Mouse (Mus musculus) liver, embryonic 11.5 days (tissue): ENCODE results near the gene Spp1. TPM values are rescaled to one million over a fixed set of nuclear protein-coding genes. Genes with fewer than 3 reads are reported as not detected.

Experiments
- ATAC-seq: fragments of 200-750 bp; cut with Nextera tagmentation; replicated peaks from 2 replicates; pipeline ENCODE4 v1.8.0; 2017; ENCODE audit warnings: moderate number of reproducible peaks, mild to moderate bottlenecking, moderate TSS enrichment, moderate library complexity; ENCODE audit not compliant: low FRiP score
- DNase-seq: peaks from one replicate; pipeline ENCODE4 v3.0.0-alpha.2; 2017; ENCODE audit warnings: low spot score
- H3K27ac ChIP-seq: fragments of 300-500 bp; sonication (generic); 2 replicates; pipeline ENCODE4 v1.5.1; 2014; ENCODE audit warnings: mild to moderate bottlenecking, low read depth, low read length, control low read depth
- H3K27me3 ChIP-seq: fragments of 300-500 bp; sonication (generic); replicated peaks from 2 replicates; pipeline ENCODE4 v1.6.1; 2014; ENCODE audit warnings: low read length, mixed read lengths; ENCODE audit not compliant: control insufficient read depth, insufficient read depth
- H3K36me3 ChIP-seq: fragments of 300-500 bp; sonication (generic); 2 replicates; pipeline ENCODE4 v1.6.1; 2014; ENCODE audit warnings: mild to moderate bottlenecking, low read length, moderate library complexity, mixed read lengths; ENCODE audit not compliant: control insufficient read depth, insufficient read depth
- H3K4me1 ChIP-seq: fragments of 300-500 bp; sonication (generic); replicated peaks from 2 replicates; pipeline ENCODE4 v1.6.1; 2014; ENCODE audit warnings: low read length, mixed read lengths; ENCODE audit not compliant: control insufficient read depth, insufficient read depth
- H3K4me2 ChIP-seq: fragments of 300-500 bp; sonication (generic); 2 replicates; pipeline ENCODE4 v1.6.1; 2014; ENCODE audit warnings: mild to moderate bottlenecking, control low read depth, moderate library complexity
- H3K4me3 ChIP-seq: fragments of 300-500 bp; sonication (generic); 2 replicates; pipeline ENCODE4 v1.5.1; 2014; ENCODE audit warnings: low read depth, low read length, control low read depth
- H3K9ac ChIP-seq: fragments of 300-500 bp; sonication (generic); 2 replicates; pipeline ENCODE4 v1.6.1; 2014; ENCODE audit warnings: low read depth, low read length, control low read depth
- H3K9me3 ChIP-seq: fragments of 300-500 bp; sonication (generic); 2 replicates; pipeline ENCODE4 v1.6.1; 2016; ENCODE audit warnings: low read length, inconsistent platforms, mixed read lengths; ENCODE audit not compliant: control insufficient read depth
- WGBS: fragments of 180-500 bp; shearing (Covaris S2); extraction: QIAGEN DNeasy Blood & Tissue Kit; methylation state at CpG from one replicate; pipeline ENCODE4 v1.1.7; 2014; 5-methylcytosine and 5-hydroxymethylcytosine counted together
- polyA plus RNA-seq: library from polyadenylated mRNA; unstranded; fragments of >200 nt; fragmentation: Nextera tagmentation; extraction: Ambion mirVana; gene quantifications from 2 replicates; pipeline ENCODE4 v1.2.1, GENCODE M21; 2014

Spp1 gene
- polyA plus RNA-seq, 1 experiment from 2014 or later, result 2.9 TPM

- 62% methylated on average over 3 of the region's 3 CpGs for WGBS
Observed at GRCm38 (mm10) chr5:104402651-104403050, 32.3 kb upstream of the Spp1 start.

GRCm38 (mm10) chr5:104403351-104403750, 31.6 kb upstream of the Spp1 start:
- WGBS, result 64% methylated on average over 3 of the region's 3 CpGs
- no peaks in the 10 kb centered on the region for H3K36me3 ChIP-seq
- H3K4me3 ChIP-seq, result no peak overlapping the region
- no peak for DNase-seq
- H3K9ac ChIP-seq, result no peak overlapping the region
- H3K9me3 ChIP-seq, result no peaks in the 10 kb centered on the region
- no peaks in the 10 kb centered on the region for H3K27me3 ChIP-seq
- H3K4me2 ChIP-seq, result no peak overlapping the region
- no peak overlapping the region for H3K27ac ChIP-seq
- ATAC-seq, result no peak
- H3K4me1 ChIP-seq, result no peaks in the 10 kb centered on the region

More at GRCm38 (mm10) chr5:104402651-104403050, 32.3 kb upstream of the Spp1 start:
- Histone ChIP-seq H3K4me2 (no peak overlapping the region), H3K36me3 (no peaks in the 10 kb centered on the region), H3K27ac (no peak overlapping the region), H3K4me3 (no peak overlapping the region), H3K27me3 (no peaks in the 10 kb centered on the region), H3K9ac (no peak overlapping the region), H3K9me3 (no peaks in the 10 kb centered on the region), H3K4me1 (no peaks in the 10 kb centered on the region)
- DNase-seq (no peak), ATAC-seq (no peak)

- Histone ChIP-seq H3K4me2 (no peak overlapping the region), H3K36me3 (no peaks in the 10 kb centered on the region), H3K27ac (no peak overlapping the region), H3K9me3 (no peaks in the 10 kb centered on the region), H3K9ac (no peak overlapping the region), H3K4me1 (no peaks in the 10 kb centered on the region), H3K4me3 (no peak overlapping the region), H3K27me3 (no peaks in the 10 kb centered on the region)
- 82% methylated on average over 7 of the region's 7 CpGs for WGBS
- no peak for DNase-seq
- ATAC-seq, result no peak
Observed at GRCm38 (mm10) chr5:104404551-104404950, 30.4 kb upstream of the Spp1 start.

- Histone ChIP-seq H3K27me3 (no peaks in the 10 kb centered on the region), H3K4me1 (no peaks in the 10 kb centered on the region), H3K4me2 (no peak overlapping the region), H3K27ac (no peak overlapping the region), H3K9me3 (no peaks in the 10 kb centered on the region), H3K4me3 (no peak overlapping the region), H3K9ac (no peak overlapping the region), H3K36me3 (no peaks in the 10 kb centered on the region)
- 73% methylated on average over 3 of the region's 3 CpGs for WGBS
- ATAC-seq (no peak), DNase-seq (no peak)
Observed at GRCm38 (mm10) chr5:104405051-104405450, 29.9 kb upstream of the Spp1 start.

- no peak for DNase-seq
- Histone ChIP-seq H3K27ac (no peak overlapping the region), H3K4me3 (no peak overlapping the region), H3K36me3 (no peaks in the 10 kb centered on the region), H3K27me3 (no peaks in the 10 kb centered on the region), H3K4me2 (no peak overlapping the region), H3K9me3 (no peaks in the 10 kb centered on the region), H3K4me1 (no peaks in the 10 kb centered on the region), H3K9ac (no peak overlapping the region)
- 18% methylated on average over 3 of the region's 3 CpGs for WGBS
- ATAC-seq, result no peak
Observed at GRCm38 (mm10) chr5:104406756-104407155, 28.2 kb upstream of the Spp1 start.

- Histone ChIP-seq H3K27me3 (no peaks in the 10 kb centered on the region), H3K27ac (no peak overlapping the region), H3K4me2 (no peak overlapping the region), H3K9ac (no peak overlapping the region), H3K9me3 (no peaks in the 10 kb centered on the region), H3K36me3 (no peaks in the 10 kb centered on the region), H3K4me3 (no peak overlapping the region), H3K4me1 (no peaks in the 10 kb centered on the region)
- DNase-seq (no peak), ATAC-seq (no peak)
- 63% methylated on average over 2 of the region's 2 CpGs for WGBS
Observed at GRCm38 (mm10) chr5:104407541-104408231, 27.2 kb upstream of the Spp1 start.

- H3K4me1 ChIP-seq, result no peaks in the 10 kb centered on the region
- no peak overlapping the region for H3K4me2 ChIP-seq
- no peaks in the 10 kb centered on the region for H3K27me3 ChIP-seq
- no peak for ATAC-seq
- DNase-seq, result no peak
- no peaks in the 10 kb centered on the region for H3K9me3 ChIP-seq
- H3K36me3 ChIP-seq, result no peaks in the 10 kb centered on the region
- no peak overlapping the region for H3K4me3 ChIP-seq
- no peak overlapping the region for H3K27ac ChIP-seq
- H3K9ac ChIP-seq, result no peak overlapping the region
- 91% methylated on average over 7 of the region's 7 CpGs for WGBS
Observed at GRCm38 (mm10) chr5:104408549-104408948, 26.4 kb upstream of the Spp1 start.

GRCm38 (mm10) chr5:104415999-104416398, 18.9 kb upstream of the Spp1 start:
- H3K9me3 ChIP-seq, result no peaks in the 10 kb centered on the region
- no peak overlapping the region for H3K27ac ChIP-seq
- H3K4me3 ChIP-seq, result no peak overlapping the region
- no peaks in the 10 kb centered on the region for H3K36me3 ChIP-seq
- no peak overlapping the region for H3K4me2 ChIP-seq
- no peaks in the 10 kb centered on the region for H3K4me1 ChIP-seq
- H3K9ac ChIP-seq, result no peak overlapping the region
- 75% methylated on average over 2 of the region's 2 CpGs for WGBS
- H3K27me3 ChIP-seq, result no peaks in the 10 kb centered on the region
- ATAC-seq (no peak), DNase-seq (no peak)

GRCm38 (mm10) chr5:104417028-104417427, 17.9 kb upstream of the Spp1 start:
- 74% methylated on average over 3 of the region's 3 CpGs for WGBS
- Histone ChIP-seq H3K27ac (no peak overlapping the region), H3K4me1 (no peaks in the 10 kb centered on the region), H3K9me3 (no peaks in the 10 kb centered on the region), H3K36me3 (no peaks in the 10 kb centered on the region), H3K9ac (no peak overlapping the region), H3K4me3 (no peak overlapping the region), H3K4me2 (no peak overlapping the region), H3K27me3 (no peaks in the 10 kb centered on the region)
- ATAC-seq, result no peak
- DNase-seq, result no peak
